ENCODE assay signal across 8 mouse cellular contexts in genomic region chr10:81138821-81139528, GRCm38 (mm10). TPM values are rescaled to one million over a fixed set of nuclear protein-coding genes. Genes with fewer than 3 reads are reported as not detected.
A peak's percentile ranks its signal among the peaks of the same experiment; 100 is the strongest.
DNase-seq lines count a peak whose midpoint lies in the region; ATAC-seq and TF ChIP-seq lines count a peak whose summit lies in the region.

No protein-coding gene starts in this region.

- peaks cover 61% of the 10 kb centered on the region for H3K36me3 ChIP-seq in erythroblast, embryonic 14.5 days (ENCODE audit: control insufficient read depth)
- H3K36me3 ChIP-seq in C2C12 (ENCODE audit: control insufficient read depth, insufficient read depth) = peaks cover 10% of the 10 kb centered on the region
- peaks cover 7% of the 10 kb centered on the region for H3K36me3 ChIP-seq in forebrain, embryonic 12.5 days (replicated peaks)
- H3K36me3 ChIP-seq in liver, embryonic 12.5 days = peaks cover 57% of the 10 kb centered on the region

- H3K9ac ChIP-seq in forebrain, embryonic 12.5 days = peak overlapping the region; percentile 91
- H3K9ac ChIP-seq in liver, embryonic 12.5 days = peak overlapping the region; percentile 95

- peaks cover 78% of the 10 kb centered on the region for H3K4me1 ChIP-seq in erythroblast, embryonic 14.5 days (ENCODE audit: control insufficient read depth)
- H3K4me1 ChIP-seq in forebrain, embryonic 12.5 days = peaks cover 67% of the 10 kb centered on the region
- peaks cover 74% of the 10 kb centered on the region for H3K4me1 ChIP-seq in liver, embryonic 12.5 days

- peaks cover 63% of the 10 kb centered on the region for H3K79me2 ChIP-seq in C2C12 (ENCODE audit: control insufficient read depth, insufficient read depth)

- ATAC-seq in erythroblast, adult 5-6 weeks (replicated peaks; ENCODE audit: low FRiP score, poor library complexity, severe bottlenecking) = no peak
- no peak for ATAC-seq in forebrain, embryonic 12.5 days (ENCODE audit: low FRiP score)
- ATAC-seq in liver, embryonic 12.5 days = no peak

- peaks cover 16% of the 10 kb centered on the region for H3K9me3 ChIP-seq in erythroblast, embryonic 14.5 days (ENCODE audit: control insufficient read depth, low read length)
- H3K9me3 ChIP-seq in forebrain, embryonic 12.5 days = no peaks in the 10 kb centered on the region
- H3K9me3 ChIP-seq in liver, embryonic 12.5 days (replicated peaks) = no peaks in the 10 kb centered on the region

- intact Hi-C loops in left cerebral cortex, postnatal 10 days (cut with DNase I) = no loop called here

- peak overlapping the region; percentile 89 for H3K4me3 ChIP-seq in erythroblast, embryonic 14.5 days (replicated peaks)
- peak overlapping the region; percentile 93 for H3K4me3 ChIP-seq in C2C12 (ENCODE audit: insufficient read depth, poor library complexity, severe bottlenecking)
- H3K4me3 ChIP-seq in forebrain, embryonic 12.5 days (replicated peaks) = peak overlapping the region; percentile 84
- H3K4me3 ChIP-seq in liver, embryonic 12.5 days = peak overlapping the region; percentile 99

- peak overlapping the region; percentile 93 for H3ac ChIP-seq in C2C12 (ENCODE audit: control insufficient read depth, insufficient read length, low read depth)

- WGBS in forebrain, embryonic 12.5 days = 61% methylated on average over 11 of the region's 11 CpGs
- WGBS in liver, embryonic 12.5 days (ENCODE audit: insufficient replicate concordance) = 52% methylated on average over 11 of the region's 11 CpGs

- peak overlapping the region; percentile 97 for H3K4me2 ChIP-seq in forebrain, embryonic 12.5 days
- peak overlapping the region; percentile 99 for H3K4me2 ChIP-seq in liver, embryonic 12.5 days

- H3K27me3 ChIP-seq in erythroblast, embryonic 14.5 days (ENCODE audit: control insufficient read depth) = no peaks in the 10 kb centered on the region; the same call in 1 of the 2 replicates
- H3K27me3 ChIP-seq in C2C12 (ENCODE audit: control insufficient read depth, insufficient read depth, insufficient read length) = no peaks in the 10 kb centered on the region
- peaks cover 22% of the 10 kb centered on the region for H3K27me3 ChIP-seq in forebrain, embryonic 12.5 days
- H3K27me3 ChIP-seq in liver, embryonic 12.5 days (replicated peaks) = no peaks in the 10 kb centered on the region

- TF ChIP-seq CTCF in C2C12 (IDR thresholded peaks at IDR 0.05; ENCODE audit: control insufficient read depth, insufficient read depth, insufficient read length) = no peak

- H3K79me3 ChIP-seq in C2C12 (ENCODE audit: low read depth) = peaks cover 53% of the 10 kb centered on the region

- no peak for DNase-seq in testis, postnatal 10 days (ENCODE audit: low spot score)
- no peak for DNase-seq in left cerebral cortex, postnatal 10 days (ENCODE audit: extremely low spot score in 1 of 2, low spot score in 2 of 2)
- DNase-seq in embryo, embryonic 10.5 days (ENCODE audit: low spot score) = no peak

- H3K27ac ChIP-seq in forebrain, embryonic 12.5 days = peak overlapping the region; percentile 92
- peak overlapping the region; percentile 89 for H3K27ac ChIP-seq in liver, embryonic 12.5 days

TF ChIP-seq in C2C12, 6 proteins besides CTCF, POLR2A, EP300 and RAD21:
- no peak for TF ChIP-seq MAX (IDR thresholded peaks at IDR 0.05)
- TF ChIP-seq FOSL1 (IDR thresholded peaks at IDR 0.05; ENCODE audit: insufficient read depth, low read length, poor library complexity, severe bottlenecking) = no peak
- no peak for TF ChIP-seq MYOD1 (IDR thresholded peaks at IDR 0.05; ENCODE audit: control insufficient read depth, insufficient read length, low read depth)
- TF ChIP-seq CEBPB (IDR thresholded peaks at IDR 0.05; ENCODE audit: low read depth) = no peak
- TF ChIP-seq MYOG (IDR thresholded peaks at IDR 0.05; ENCODE audit: control insufficient read depth, extremely low read depth, insufficient read length) = no peak
- TF ChIP-seq USF1 (IDR thresholded peaks at IDR 0.05; ENCODE audit: low read depth) = no peak

RNA-seq across cellular contexts. Expression of gene Zbtb7a, which starts 4.0 kb away (rescaled TPM):
- polyA plus RNA-seq in erythroblast, embryonic 14.5 days (2012) = 42.0 and 45.8 TPM in 2 replicates
- total RNA-seq in erythroblast, adult 5-6 weeks (2015; ENCODE audit: low replicate concordance) = 11.5 and 13.2 TPM in 2 replicates
- total RNA-seq in erythroblast, adult 5-6 weeks (2017; ENCODE audit: low replicate concordance) = 10.1 and 14.2 TPM in 2 replicates
- polyA plus RNA-seq in C2C12 (2012; fragmentation: generic; extraction: Trizol) = 19.9 TPM
- 12.4 and 13.5 TPM in 2 replicates for polyA plus RNA-seq in forebrain, embryonic 12.5 days (2016; fragmentation: Nextera tagmentation; extraction: Ambion mirVana)
- 74.0 and 76.0 TPM in 2 replicates for polyA plus RNA-seq in liver, embryonic 12.5 days (2016; fragmentation: Nextera tagmentation; extraction: Ambion mirVana)
- total RNA-seq in left cerebral cortex, postnatal 10 days (2021) = 10 to 100 TPM; 38.7 to 42.6 TPM

RNA-seq across cellular contexts. Expression of gene Pias4, which starts 28.7 kb away (rescaled TPM):
- polyA plus RNA-seq in erythroblast, embryonic 14.5 days (2012) = 13.4 and 16.4 TPM in 2 replicates
- 4.4 and 11.3 TPM in 2 replicates for total RNA-seq in erythroblast, adult 5-6 weeks (2015; ENCODE audit: low replicate concordance)
- total RNA-seq in erythroblast, adult 5-6 weeks (2017; ENCODE audit: low replicate concordance) = 12.3 and 19.3 TPM in 2 replicates
- 31.6 TPM for polyA plus RNA-seq in C2C12 (2012; fragmentation: generic; extraction: Trizol)
- polyA plus RNA-seq in forebrain, embryonic 12.5 days (2016; fragmentation: Nextera tagmentation; extraction: Ambion mirVana) = 51.6 and 52.9 TPM in 2 replicates
- polyA plus RNA-seq in liver, embryonic 12.5 days (2016; fragmentation: Nextera tagmentation; extraction: Ambion mirVana) = 28.9 and 29.7 TPM in 2 replicates
- total RNA-seq in left cerebral cortex, postnatal 10 days (2021) = 10 to 100 TPM; 24.3 to 25.8 TPM

RNA-seq across cellular contexts. Expression of gene Map2k2, which starts 33.3 kb away (rescaled TPM):
- polyA plus RNA-seq in erythroblast, embryonic 14.5 days (2012) = 89.1 and 93.4 TPM in 2 replicates
- total RNA-seq in erythroblast, adult 5-6 weeks (2015; ENCODE audit: low replicate concordance) = 22.2 and 31.5 TPM in 2 replicates
- total RNA-seq in erythroblast, adult 5-6 weeks (2017; ENCODE audit: low replicate concordance) = 34.2 and 49.9 TPM in 2 replicates
- 92.2 TPM for polyA plus RNA-seq in C2C12 (2012; fragmentation: generic; extraction: Trizol)
- 208 and 210 TPM in 2 replicates for polyA plus RNA-seq in forebrain, embryonic 12.5 days (2016; fragmentation: Nextera tagmentation; extraction: Ambion mirVana)
- 167 and 168 TPM in 2 replicates for polyA plus RNA-seq in liver, embryonic 12.5 days (2016; fragmentation: Nextera tagmentation; extraction: Ambion mirVana)
- 100 to 1,000 TPM; 127 to 130 TPM for total RNA-seq in left cerebral cortex, postnatal 10 days (2021)

RNA-seq across cellular contexts. Expression of gene Eef2, which starts 37.5 kb away (rescaled TPM):
- 124 and 177 TPM in 2 replicates for polyA plus RNA-seq in erythroblast, embryonic 14.5 days (2012)
- total RNA-seq in erythroblast, adult 5-6 weeks (2015; ENCODE audit: low replicate concordance) = 227 and 267 TPM in 2 replicates
- 388 and 458 TPM in 2 replicates for total RNA-seq in erythroblast, adult 5-6 weeks (2017; ENCODE audit: low replicate concordance)
- 2,537 TPM for polyA plus RNA-seq in C2C12 (2012; fragmentation: generic; extraction: Trizol)
- polyA plus RNA-seq in forebrain, embryonic 12.5 days (2016; fragmentation: Nextera tagmentation; extraction: Ambion mirVana) = 518 and 540 TPM in 2 replicates
- polyA plus RNA-seq in liver, embryonic 12.5 days (2016; fragmentation: Nextera tagmentation; extraction: Ambion mirVana) = 440 and 450 TPM in 2 replicates
- 1,000 to 10,000 TPM; 1,077 to 1,083 TPM for total RNA-seq in left cerebral cortex, postnatal 10 days (2021)

RNA-seq across cellular contexts. Expression of gene Creb3l3, which starts 40.3 kb away (rescaled TPM):
- 0.05 and 0.07 TPM in 2 replicates for polyA plus RNA-seq in erythroblast, embryonic 14.5 days (2012)
- not detected in 2 replicates for total RNA-seq in erythroblast, adult 5-6 weeks (2015; ENCODE audit: low replicate concordance)
- not detected in 2 replicates for total RNA-seq in erythroblast, adult 5-6 weeks (2017; ENCODE audit: low replicate concordance)
- polyA plus RNA-seq in C2C12 (2012; fragmentation: generic; extraction: Trizol) = 0.06 TPM
- polyA plus RNA-seq in forebrain, embryonic 12.5 days (2016; fragmentation: Nextera tagmentation; extraction: Ambion mirVana) = 0.46 and 0.69 TPM in 2 replicates
- 17.3 and 17.8 TPM in 2 replicates for polyA plus RNA-seq in liver, embryonic 12.5 days (2016; fragmentation: Nextera tagmentation; extraction: Ambion mirVana)
- total RNA-seq in left cerebral cortex, postnatal 10 days (2021) = under 1 TPM; 0.28 to 0.30 TPM
